Mouse (Mus musculus): ENCODE measurements at regions not wholly inside any gene's neighbourhood (a gene's known extent, or its start where the extent isn't known, plus 50 kb on each side); places are given as distances from the start of the nearest gene placed in this dataset.

GRCm38 (mm10) chr3:19004792-19005191 lies 623.7 kb downstream of the 1700064H15Rik start:
- ChIA-PET POLR2A (no interaction called here), CTCF (no interaction called here)

GRCm38 (mm10) chr3:19044566-19044965 lies 583.9 kb downstream of the 1700064H15Rik start:
- ChIA-PET POLR2A (no interaction called here), CTCF (interaction anchor here in 1 of 4 experiments (0.6 kb wide), 1 partner anchor 427 kb away, joined by 11 read pairs; no protein-coding TSS in a partner anchor)

DNA sequence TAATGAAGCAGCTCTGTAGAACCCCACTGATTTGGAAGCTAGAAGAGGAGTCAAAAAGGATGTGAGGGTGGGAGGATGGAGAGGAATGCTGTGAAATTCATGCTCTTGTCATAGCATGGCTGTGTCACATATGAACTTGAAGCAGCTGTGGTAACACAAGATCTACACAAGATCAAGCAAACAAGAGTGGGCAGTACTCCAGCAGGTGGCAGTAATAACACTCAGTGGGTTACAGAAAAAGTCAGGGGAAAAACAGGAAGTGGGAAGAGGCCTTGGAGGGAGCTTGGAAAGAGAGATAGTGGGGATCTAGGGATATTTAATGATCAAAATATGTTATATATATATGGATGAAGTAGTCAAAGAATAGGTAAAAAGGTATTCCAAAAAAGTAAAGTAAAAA lies 582.5 kb downstream of the 1700064H15Rik start:
- POLR2A ChIA-PET: interaction anchor here in 1 of 4 experiments (0.6 kb wide), 1 partner anchor 55 kb away, joined by 5 read pairs; no protein-coding TSS in a partner anchor
- CTCF ChIA-PET: interaction anchor here in 1 of 4 experiments (0.6 kb wide), 1 partner anchor 100 kb away, joined by 3 read pairs; no protein-coding TSS in a partner anchor

DNA sequence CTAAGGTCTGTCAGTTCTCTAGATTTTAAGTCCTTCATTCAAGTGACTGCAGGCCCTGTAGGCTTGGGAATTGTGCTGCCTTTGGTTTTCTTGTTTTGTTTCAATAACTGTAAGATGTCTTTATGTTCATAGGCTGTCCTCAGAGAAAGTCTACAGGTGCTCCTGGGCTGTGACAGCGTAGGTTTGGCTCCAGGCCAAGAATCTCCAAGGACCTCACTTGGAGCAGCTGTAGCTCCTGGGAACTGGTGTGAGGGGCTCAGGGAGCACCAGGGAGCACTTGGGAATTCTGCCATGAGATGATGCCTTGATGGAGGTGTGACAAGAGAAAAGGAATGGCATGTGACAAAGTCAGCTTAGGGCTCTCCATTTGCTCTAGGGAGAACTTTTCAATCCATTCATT lies 581.9 kb downstream of the 1700064H15Rik start:
- POLR2A ChIA-PET: no interaction called here
- CTCF ChIA-PET: no interaction called here

DNA sequence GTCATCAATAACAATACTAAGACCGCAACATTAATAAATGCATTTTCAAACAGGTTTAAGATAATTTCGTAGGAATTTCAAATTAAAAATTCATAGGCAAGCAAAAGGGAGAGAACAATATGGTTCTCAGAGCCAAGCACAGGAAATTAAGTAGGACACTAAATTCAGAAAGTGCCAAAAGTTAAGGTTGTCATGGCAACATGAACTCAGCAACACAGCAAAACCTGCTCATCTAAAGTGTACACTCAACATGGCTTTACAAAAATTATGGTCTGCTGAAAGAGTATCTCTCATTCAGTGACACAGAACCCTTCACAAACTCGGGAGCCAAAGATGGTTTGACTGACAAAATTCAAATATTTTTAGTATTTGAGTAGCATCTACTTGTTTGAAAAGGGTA lies 572.5 kb downstream of the 1700064H15Rik start:
- POLR2A ChIA-PET: no interaction called here
- CTCF ChIA-PET: no interaction called here

- ChIA-PET POLR2A (no interaction called here), CTCF (no interaction called here)
These were observed 571.9 kb downstream of the 1700064H15Rik start for GRCm38 (mm10) chr3:19056623-19057022.

DNA sequence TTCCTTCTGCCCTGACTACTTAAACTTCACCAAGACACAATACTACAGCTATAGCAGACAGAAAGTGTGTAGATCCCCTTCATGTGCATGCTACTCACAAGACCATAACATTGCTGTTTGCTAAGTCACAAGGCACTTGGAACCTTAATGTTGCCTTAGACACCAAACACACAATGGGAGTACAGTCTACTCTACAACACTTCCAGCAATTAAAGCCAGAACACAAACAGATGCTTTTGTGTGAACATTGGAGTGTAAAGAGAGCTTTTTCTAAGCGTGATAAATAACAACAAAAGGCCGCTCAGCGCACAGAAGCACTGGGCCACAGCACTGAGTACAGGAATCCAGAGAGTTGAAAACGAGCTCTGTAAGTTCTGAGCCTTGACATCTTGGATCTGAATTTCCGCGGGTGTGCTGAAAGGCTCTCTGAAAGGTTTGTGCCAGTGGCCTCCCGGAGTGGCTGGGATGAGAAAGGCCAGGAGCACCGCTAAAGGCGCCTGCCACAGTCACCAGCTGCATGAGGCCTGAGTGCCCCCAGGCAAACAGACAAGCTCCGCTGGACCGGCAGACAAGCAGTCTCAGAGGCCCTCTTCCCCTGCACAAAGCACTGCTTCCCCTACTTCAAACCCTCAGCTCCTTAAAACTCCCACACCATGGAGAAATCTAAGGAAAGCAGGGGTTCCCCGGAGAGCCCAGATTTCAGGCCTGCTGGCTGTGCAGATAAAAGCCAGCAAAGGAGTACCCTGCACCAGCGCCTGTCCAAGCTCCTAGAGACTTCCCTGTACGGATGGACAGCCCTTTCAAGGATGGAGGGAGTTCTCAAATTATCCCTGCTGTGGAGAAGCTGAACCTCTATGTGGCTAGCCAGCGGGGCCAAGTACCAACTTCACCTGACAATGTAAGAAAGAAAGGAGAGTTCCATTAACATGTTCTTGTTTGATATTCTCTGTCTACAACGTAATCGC lies 568.3 kb downstream of the 1700064H15Rik start:
- POLR2A ChIA-PET: no interaction called here
- CTCF ChIA-PET: no interaction called here

DNA sequence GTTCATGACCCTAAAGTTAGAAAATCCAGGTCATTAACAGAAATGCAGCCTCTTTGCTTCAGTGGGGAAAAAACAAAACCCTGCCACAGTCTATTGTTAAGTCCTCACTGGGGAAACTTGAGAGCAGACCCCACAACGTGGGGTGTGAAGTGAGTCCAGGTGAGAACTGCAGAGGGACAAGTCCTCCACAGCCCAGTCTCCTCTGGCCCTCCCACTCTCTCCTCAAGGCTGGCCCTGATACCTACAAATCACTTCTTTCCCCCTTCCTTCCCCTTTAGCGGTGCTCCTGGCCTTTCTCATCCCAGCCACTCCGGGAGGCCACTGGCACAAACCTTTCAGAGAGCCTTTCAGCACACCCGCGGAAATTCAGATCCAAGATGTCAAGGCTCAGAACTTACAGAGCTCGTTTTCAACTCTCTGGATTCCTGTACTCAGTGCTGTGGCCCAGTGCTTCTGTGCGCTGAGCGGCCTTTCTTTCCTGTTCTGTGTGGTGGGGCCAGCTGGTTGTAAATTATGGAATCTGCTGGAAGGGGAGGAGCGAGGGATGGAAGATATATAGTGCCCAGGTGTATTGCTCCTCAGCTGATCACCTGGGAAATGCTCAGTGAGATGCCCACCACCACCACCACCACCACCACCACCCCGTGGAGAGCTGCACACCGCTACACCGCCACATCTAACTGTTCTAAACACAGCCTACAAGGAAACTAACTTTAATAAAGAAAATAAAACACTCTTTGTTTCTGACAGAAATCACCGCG lies 566.8 kb downstream of the 1700064H15Rik start:
- CTCF ChIA-PET: interaction anchor here in 2 of 4 experiments (0.6 to 1.0 kb wide), 2 partner anchors 603 to 1013 kb away, joined by 5 to 8 read pairs; no protein-coding TSS in a partner anchor
- POLR2A ChIA-PET: interaction anchor here in 1 of 4 experiments (1.2 kb wide), 1 partner anchor 366 kb away, joined by 3 read pairs; no protein-coding TSS in a partner anchor

- CTCF ChIA-PET: interaction anchor here in 1 of 4 experiments (1.0 kb wide), 1 partner anchor 1013 kb away, joined by 5 read pairs; no protein-coding TSS in a partner anchor
- POLR2A ChIA-PET: interaction anchor here in 1 of 4 experiments (1.2 kb wide), 1 partner anchor 367 kb away, joined by 3 read pairs; no protein-coding TSS in a partner anchor
These were observed 566.1 kb downstream of the 1700064H15Rik start for GRCm38 (mm10) chr3:19062249-19062859.

- POLR2A ChIA-PET: no interaction called here
These were observed 561.2 kb downstream of the 1700064H15Rik start for GRCm38 (mm10) chr3:19067141-19067757.

More at GRCm38 (mm10) chr3:19067141-19067757, 561.2 kb downstream of the 1700064H15Rik start:
- CTCF ChIA-PET: interaction anchor here in 1 of 4 experiments (0.6 kb wide), 1 partner anchor 1058 kb away, joined by 3 read pairs; no protein-coding TSS in a partner anchor
